Mouse (Mus musculus) urinary bladder, postnatal 10 days (tissue): ENCODE results near the gene Gm49450.
"Not testable (repeated sequence)": the region's sequence is repeated elsewhere in the genome, so short reads cannot be mapped to it uniquely, and the experiment has no call there.

Source experiments
- DNase-seq: peaks from one replicate; pipeline ENCODE4 v3.0.0; 2022; ENCODE audit warnings: low spot score

Gene Gm49450

GRCm38 (mm10) chr15:98923031-98923537, 30.3 kb downstream of the Gm49450 start:
- DNase-seq: no peak

- no peak for DNase-seq
Measured at GRCm38 (mm10) chr15:98922581-98922980, 30.8 kb downstream of the Gm49450 start.

- DNase-seq: no peak
Measured at GRCm38 (mm10) chr15:98921510-98921909, 31.8 kb downstream of the Gm49450 start.

- DNase-seq: not testable (repeated sequence)
Measured at GRCm38 (mm10) chr15:98918499-98918895, 34.9 kb downstream of the Gm49450 start.

GRCm38 (mm10) chr15:98917538-98918498, 35.5 kb downstream of the Gm49450 start, which contains the start of gene Lmbr1l:
Gene Lmbr1l, minus strand, starts transcription at chr15:98918231.
- DNase-seq: peak; percentile 97

GRCm38 (mm10) chr15:98917091-98917490, 36.3 kb downstream of the Gm49450 start:
- DNase-seq: no peak

- DNase-seq: no peak
Measured at GRCm38 (mm10) chr15:98916016-98916415, 37.3 kb downstream of the Gm49450 start.

GRCm38 (mm10) chr15:98914903-98915302, 38.4 kb downstream of the Gm49450 start:
- no peak for DNase-seq

GRCm38 (mm10) chr15:98904692-98905091, 48.7 kb downstream of the Gm49450 start:
- no peak for DNase-seq

GRCm38 (mm10) chr15:98902600-98902999, 50.8 kb downstream of the Gm49450 start:
- no peak for DNase-seq

GRCm38 (mm10) chr15:98901530-98901929, 51.8 kb downstream of the Gm49450 start:
- no peak for DNase-seq

GRCm38 (mm10) chr15:98897928-98898800, 55.2 kb downstream of the Gm49450 start, which contains the start of gene Dhh:
Gene Dhh, minus strand, starts transcription at chr15:98898540.
- no peak for DNase-seq

GRCm38 (mm10) chr15:98897495-98897894, 55.9 kb downstream of the Gm49450 start:
- no peak for DNase-seq

GRCm38 (mm10) chr15:98895635-98896589, 57.4 kb downstream of the Gm49450 start:
- DNase-seq: no peak

- DNase-seq: no peak
Measured at GRCm38 (mm10) chr15:98894746-98895634, 58.4 kb downstream of the Gm49450 start.

GRCm38 (mm10) chr15:98893940-98894745, 59.2 kb downstream of the Gm49450 start, which contains the start of gene Rhebl1:
Gene Rhebl1, minus strand, starts transcription at chr15:98894540.
- DNase-seq: no peak

- DNase-seq: no peak
Measured at GRCm38 (mm10) chr15:98893036-98893435, 60.3 kb downstream of the Gm49450 start.

GRCm38 (mm10) chr15:98891907-98892606, 61.3 kb downstream of the Gm49450 start:
- no peak for DNase-seq
